Mouse (Mus musculus) heart, adult 9 months (tissue): ENCODE data around the gene Myadml2.
A peak's percentile ranks its signal among the peaks of the same experiment; 100 is the strongest.

Experiments used
- DNase-seq, 2 experiments: peaks; one replicate each; pipeline ENCODE4 v3.0.0; 2022; ENCODE audit warnings: low spot score in 2 of 2

The Myadml2 gene

GRCm38 (mm10) chr11:120661076-120661460, 13.1 kb upstream of the Myadml2 start, which contains the start of gene Notum:
Gene Notum (minus strand): TSS chr11:120661175.
- DNase-seq, result no peak

DNA sequence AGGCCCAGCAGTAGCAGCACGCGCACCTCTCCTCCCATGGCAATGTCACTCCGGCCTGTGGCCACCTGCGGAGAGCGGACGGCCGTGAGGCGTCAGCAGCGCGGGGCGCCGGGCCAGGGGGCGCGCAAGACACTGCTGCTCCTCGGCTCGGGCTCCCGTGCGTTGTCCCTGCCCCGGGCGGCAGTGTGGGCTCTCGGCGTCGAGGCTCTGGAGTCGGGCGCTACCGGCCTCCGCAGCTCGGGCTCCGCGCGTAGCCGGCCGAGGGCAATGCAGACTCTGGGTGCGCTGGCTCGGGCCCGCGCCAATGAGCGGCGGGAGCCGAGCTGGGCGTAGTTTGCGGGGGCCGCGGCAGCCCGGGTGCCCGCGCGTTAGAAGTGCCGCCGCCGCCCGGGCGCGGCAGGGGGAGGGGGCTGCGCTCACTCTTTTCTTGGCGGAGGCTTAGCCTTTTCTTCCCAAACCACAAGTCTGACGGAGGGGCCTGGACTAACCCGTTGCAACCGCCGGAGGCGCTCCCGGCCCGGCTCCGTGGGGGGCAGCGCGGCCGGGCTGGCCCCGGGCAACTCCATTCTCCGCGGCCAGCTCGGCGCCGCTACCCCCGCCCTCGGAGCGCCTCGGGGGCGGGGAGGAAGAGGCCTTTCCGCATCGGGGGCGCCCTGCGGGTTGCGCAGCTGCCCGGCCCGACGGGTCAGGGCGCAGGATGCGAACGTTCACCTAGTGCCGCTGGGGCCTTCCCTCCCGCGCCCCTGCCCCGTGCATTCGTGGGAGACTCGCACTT, 12.5 kb upstream of the Myadml2 start:
- no peak for DNase-seq

DNA sequence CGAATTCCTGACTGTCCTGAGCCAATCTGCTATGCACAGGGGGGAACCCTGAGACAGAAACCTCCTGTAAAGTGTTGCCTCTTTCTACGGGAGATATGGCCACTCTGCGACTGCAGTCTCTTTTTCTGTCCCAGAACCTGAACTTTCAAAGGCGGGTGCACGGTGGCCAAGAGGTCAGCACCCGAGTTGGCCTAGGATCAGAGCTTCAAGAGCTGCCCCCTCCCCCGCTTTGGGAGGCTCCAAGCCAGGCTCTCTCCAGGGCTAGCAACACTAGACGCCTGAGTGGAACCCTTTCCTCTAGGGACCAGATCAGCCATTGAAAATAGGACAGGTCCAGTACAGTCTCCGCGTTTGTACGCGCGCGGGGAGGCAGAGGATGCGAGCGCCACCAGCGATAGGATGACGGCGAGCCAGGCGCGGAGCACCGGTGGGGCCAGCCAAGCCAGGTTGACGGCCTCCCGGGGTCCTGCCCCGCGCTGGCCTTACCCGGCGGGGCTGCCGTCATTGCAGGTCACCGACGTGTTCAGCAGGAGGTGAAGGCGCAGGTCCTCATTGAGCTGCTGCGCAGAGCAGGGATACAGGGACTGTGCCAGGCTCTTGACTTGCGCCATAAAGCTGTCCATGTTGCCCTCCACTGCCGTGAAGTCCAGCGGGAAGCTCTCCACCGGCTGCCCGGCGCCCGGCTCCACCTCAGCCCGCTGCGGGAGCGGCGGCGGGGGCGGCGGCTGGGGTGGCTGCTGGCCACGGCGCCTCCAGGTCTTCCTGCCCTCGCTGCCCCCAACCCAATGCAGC, 11.7 kb upstream of the Myadml2 start:
- no peak for DNase-seq

DNA sequence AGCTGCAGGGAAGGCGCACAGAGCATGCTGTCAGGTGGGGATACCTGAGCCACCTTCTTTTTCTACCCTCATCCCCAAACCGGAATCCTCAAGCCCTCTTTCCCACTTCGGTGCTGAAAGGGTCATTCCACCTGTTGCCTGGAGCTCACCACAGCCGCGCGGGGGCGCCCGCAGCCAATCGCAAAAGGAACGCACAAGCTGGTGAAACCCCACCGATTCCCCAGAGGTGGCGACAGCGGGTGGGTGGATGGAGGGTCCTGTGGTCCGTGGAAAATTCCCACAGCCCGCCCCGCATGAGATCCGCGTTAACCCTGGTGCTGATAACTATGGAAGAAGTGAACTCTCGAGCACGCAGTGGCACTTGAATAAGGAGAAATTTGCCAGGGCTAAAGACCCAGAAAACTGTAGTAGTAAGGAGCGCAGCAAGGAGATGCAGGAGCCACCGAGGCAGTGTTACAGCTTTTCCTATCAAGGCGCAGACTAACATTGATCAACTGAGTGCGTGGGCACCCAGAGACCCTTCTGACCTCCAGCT, 11.0 kb upstream of the Myadml2 start:
- peak; percentile 43 to 74 for DNase-seq

DNA sequence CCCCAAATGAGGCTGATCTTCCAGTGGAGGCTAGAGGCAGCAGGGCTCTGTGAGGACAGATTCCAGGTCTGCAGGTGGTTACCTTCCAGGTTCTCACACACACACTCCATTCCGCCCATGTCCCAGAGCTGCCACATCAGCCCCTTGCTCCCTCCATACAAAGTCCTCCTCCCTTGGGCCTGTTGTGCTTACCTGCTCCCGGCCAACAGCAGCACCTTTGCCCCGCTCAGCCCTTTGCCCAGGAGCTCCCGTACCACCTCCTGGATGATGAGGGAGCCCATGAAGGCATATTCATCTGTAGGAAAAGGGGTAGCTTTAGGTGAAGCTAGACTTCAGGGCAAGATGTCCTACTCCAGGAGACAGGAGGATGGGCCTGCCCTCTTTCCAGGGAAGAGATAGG, 9.3 kb upstream of the Myadml2 start:
- DNase-seq, result no peak

DNA sequence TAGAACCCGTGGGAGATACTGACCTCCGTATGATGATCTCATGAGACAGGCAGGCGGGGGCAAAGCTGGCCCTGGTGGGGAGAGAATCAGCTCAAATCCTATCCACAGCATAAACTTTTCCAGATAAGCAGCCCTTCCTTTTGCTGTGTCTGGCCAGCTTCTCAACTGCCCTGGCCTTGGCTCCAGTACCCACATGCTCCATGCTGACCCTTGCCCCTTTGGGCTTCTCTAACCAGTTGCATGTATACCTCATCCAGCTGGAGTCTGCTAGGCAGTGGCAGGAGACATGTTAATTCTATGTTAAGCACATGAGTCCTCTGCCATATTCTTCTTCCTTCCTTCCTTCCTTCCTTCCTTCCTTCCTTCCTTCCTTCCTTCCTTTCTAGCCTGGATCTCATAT, 6.8 kb upstream of the Myadml2 start:
- no peak for DNase-seq

DNA sequence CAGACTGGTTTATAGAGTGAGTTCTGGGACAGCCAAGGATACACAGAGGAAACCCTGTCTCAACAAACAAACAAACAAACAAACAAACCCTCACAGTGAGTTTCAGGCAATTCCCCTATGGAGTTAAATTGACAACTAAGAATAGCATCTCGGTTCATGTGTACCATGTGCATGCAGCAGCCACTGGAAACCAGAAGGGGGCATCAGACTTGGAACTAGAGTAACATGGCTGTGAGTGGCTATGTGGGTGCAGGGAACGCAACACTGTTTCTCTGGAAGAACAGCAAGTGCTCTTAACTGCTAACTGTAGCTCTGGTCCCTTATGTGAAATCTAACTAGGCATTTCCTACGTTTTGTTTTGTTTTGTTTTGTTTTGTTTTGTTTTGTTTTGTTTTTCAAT, 3.9 kb upstream of the Myadml2 start:
- DNase-seq, result no peak

GRCm38 (mm10) chr11:120647047-120647830, 719 bp downstream of the Myadml2 start:
- DNase-seq, result no peak

GRCm38 (mm10) chr11:120643601-120643987, 4.4 kb downstream of the Myadml2 start, which contains the start of gene Pycr1:
Gene Pycr1 (minus strand): TSS chr11:120643769.
- DNase-seq, result peak; percentile 93 to 94

DNA sequence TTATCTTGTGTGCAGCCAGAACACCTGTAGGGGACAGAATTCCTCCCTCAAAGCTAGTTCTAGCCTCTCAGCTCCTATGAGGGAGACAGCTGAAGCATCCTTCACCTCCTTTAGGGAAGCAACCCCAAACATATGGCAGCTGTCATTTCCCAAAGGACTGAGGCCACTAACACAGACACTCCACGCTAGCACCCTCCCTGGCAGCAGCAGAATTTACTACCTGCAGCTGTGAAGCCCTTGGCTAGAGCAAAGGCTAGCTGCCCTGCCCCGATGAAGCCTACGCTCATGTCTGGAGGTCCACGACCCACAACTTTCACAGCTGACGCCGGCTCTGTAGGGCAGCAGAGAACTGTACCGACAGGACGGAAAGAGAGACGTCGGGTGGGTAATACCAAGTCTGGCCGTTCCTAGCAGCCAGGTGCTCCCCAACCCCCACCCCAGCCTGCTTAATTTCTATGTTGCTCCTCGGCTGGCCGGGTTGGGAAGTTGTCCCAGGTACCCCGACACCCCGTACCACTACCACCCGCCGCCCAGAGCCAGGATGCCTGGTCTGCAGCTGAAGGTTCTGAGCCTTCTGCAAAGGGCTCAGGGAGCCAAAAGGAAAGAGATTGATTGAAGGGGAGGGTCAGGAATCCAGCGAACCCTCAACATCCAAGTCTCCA, 4.9 kb downstream of the Myadml2 start:
- no peak for DNase-seq

DNA sequence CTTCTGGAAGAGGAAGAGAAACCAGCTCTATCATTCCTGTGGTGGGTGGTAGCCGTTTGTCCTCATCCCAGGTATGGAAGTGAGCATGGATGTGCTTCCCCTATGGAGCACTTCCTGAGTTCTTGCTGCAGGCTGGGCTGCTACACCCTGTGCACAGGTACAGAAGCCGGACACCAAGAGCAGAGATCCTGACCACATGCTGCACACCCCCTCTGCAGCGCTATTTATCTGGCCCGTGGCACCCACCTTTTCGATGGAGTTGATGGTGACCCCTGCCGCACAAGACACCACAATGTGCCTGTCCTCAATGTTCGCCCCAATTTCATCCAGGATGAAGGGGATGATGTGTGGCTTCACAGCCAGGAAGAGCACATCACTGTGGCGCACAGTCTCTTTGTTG, 6.1 kb downstream of the Myadml2 start:
- DNase-seq, result no peak

GRCm38 (mm10) chr11:120641255-120641654, 6.7 kb downstream of the Myadml2 start:
- no peak for DNase-seq

DNA sequence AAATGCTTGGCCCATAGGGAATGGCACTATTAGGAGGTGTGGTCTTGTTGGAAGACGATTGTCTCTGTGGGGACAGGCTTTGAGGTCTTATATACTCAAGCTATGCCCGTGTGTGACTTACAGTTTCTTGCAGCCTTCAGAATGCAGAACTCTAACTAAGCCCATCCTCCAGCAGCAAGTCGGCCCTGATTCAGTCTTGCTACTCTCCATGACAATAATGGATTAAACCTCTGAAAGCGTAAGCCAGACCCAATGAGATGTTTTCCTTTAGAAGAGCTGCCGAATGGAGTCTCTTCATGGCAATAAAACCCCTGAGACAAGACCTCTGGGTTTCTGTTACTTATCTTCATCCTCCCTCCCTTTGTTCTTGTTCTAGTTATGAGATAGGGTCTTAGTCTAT, 13.1 kb downstream of the Myadml2 start:
- DNase-seq, result no peak

GRCm38 (mm10) chr11:120633520-120634343, 14.2 kb downstream of the Myadml2 start, which contains the start of gene Mafg:
Gene Mafg (minus strand): TSS chr11:120633600.
- DNase-seq, result peak; percentile 90 to 91

DNA sequence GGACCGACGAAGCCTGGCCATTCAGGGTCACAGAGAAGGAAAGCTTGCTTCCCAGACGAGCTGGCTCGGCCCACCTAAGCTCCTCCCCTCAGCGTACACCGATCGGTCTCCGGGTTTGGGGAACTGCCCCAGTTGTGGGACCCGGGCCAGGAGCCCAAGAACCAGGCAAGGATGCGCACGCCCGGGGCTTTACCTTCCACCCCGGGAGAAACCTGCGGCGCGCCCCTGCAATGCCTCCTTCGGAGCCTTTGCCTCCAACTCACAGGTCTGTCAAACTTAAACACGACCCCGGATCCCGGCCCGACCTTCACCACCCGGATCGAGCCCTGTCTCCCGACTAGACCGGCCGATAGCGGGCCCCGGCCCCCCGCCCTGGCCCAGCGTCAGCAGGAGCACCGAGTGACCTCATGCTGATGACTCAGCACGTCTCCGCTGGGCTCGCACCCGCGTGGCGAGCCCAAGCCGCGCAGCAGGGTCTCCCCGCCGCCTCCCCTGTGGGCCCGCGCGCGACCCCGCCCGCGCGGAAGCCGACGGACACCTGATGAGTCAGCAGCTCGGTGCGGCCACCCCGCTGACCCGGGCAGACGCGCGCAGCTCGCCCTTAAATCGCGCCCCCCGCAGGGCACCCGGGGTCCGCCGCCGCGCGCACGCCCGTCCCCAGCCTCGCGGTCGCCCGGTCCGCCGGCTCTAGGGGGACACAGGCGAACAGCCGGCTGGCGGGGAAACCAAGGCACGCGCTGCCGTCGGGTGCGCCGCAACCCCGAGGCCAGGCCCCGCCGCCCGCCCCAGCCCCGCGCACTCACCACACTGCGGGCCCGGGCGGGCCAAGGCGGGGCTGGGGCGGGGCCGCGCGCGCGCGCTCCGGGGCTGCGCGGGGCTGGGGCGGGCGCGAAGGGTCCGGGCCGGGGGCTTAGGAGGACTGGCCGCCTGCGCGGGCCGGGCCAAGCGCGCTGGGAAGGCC, 15.1 kb downstream of the Myadml2 start:
- peak; percentile 74 to 75 for DNase-seq

GRCm38 (mm10) chr11:120631726-120632448, 16.1 kb downstream of the Myadml2 start:
- no peak for DNase-seq

DNA sequence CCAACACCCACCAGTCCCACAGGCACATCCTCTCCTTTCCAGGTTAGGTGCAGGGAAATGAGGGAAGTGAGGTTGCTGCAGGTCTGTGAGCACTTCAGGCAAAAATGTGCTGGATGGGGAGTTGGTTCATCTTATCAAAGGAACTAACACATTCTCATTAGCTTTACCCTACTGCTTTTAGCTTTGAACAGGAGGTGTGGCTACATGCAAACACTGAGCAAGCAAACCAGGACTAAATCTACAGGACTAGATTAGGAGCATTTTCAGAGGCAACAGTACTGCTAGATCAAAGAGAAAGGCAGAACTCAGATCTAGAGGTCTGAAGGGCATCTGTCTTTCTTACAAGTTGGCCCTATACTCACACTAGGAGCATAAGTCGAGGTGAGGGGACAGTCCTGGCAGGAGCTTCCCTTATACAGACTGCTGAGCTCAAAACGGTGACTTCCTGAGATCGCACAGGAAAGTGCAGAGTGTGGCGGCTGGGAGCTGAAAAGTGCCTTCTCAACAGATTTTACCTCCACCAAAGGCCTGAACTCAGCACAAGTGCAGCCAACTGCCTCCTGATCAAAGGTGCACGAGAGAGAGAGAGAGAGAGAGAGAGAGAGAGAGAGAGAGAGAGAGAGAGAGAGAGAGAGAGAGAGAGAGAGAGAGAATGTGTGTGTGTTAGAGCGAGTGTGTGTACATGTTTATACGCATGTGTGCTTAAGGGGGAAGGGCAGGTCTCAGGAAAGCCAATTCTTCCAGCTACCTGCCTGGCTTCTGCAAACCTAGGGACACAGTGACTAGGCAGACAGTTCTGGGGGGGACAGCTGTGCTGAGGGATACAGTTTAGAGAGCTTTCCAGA, 16.9 kb downstream of the Myadml2 start:
- DNase-seq, result no peak
